Mouse (Mus musculus): ENCODE results near the gene Atrip. TPM values are rescaled to one million over a fixed set of nuclear protein-coding genes. Genes with fewer than 3 reads are reported as not detected.

Atrip gene
- total RNA-seq, 2 experiments from 2014 or later, result 28.0 to 28.3 TPM

- Histone ChIP-seq H3K4me3 (no peak overlapping the region), H3K27ac (no peak overlapping the region)
- intact Hi-C loops (cut with DNase I), result no loop called here
- no peak for TF ChIP-seq CTCF (IDR thresholded peaks at IDR 0.05)
- DNase-seq (ENCODE audit: extremely low spot score in 1 of 2, low spot score in 2 of 2), result no peak
Observed at GRCm38 (mm10) chr9:109110240-109110639, 36.3 kb upstream of the Atrip start.

GRCm38 (mm10) chr9:109107341-109107740 lies 33.4 kb upstream of the Atrip start:
- no peak for TF ChIP-seq CTCF (IDR thresholded peaks at IDR 0.05)
- intact Hi-C loops (cut with DNase I), result no loop called here

GRCm38 (mm10) chr9:109105648-109106047 lies 31.7 kb upstream of the Atrip start:
- DNase-seq (ENCODE audit: extremely low spot score in 1 of 2, low spot score in 2 of 2), result no peak
- Histone ChIP-seq H3K4me3 (no peak overlapping the region), H3K27ac (no peak overlapping the region)
- TF ChIP-seq CTCF (IDR thresholded peaks at IDR 0.05), result no peak
- intact Hi-C loops (cut with DNase I), result no loop called here

More at GRCm38 (mm10) chr9:109107341-109107740, 33.4 kb upstream of the Atrip start:
- no peak for DNase-seq (ENCODE audit: extremely low spot score in 1 of 2, low spot score in 2 of 2)
- H3K27ac ChIP-seq, result no peak overlapping the region
- H3K4me3 ChIP-seq, result no peak overlapping the region

GRCm38 (mm10) chr9:109105011-109105410 lies 31.1 kb upstream of the Atrip start:
- Histone ChIP-seq H3K4me3 (no peak overlapping the region), H3K27ac (no peak overlapping the region)
- DNase-seq (ENCODE audit: extremely low spot score in 1 of 2, low spot score in 2 of 2), result peak; percentile 30 to 45
- intact Hi-C loops (cut with DNase I), result no loop called here
- no peak for TF ChIP-seq CTCF (IDR thresholded peaks at IDR 0.05)

- intact Hi-C loops (cut with DNase I), result no loop called here
- no peak for DNase-seq (ENCODE audit: extremely low spot score in 1 of 2, low spot score in 2 of 2)
- TF ChIP-seq CTCF (IDR thresholded peaks at IDR 0.05), result no peak
- H3K4me3 ChIP-seq, result no peak overlapping the region
- H3K27ac ChIP-seq, result no peak overlapping the region
Observed at GRCm38 (mm10) chr9:109104083-109104482, 30.2 kb upstream of the Atrip start.

- no peak for DNase-seq (ENCODE audit: extremely low spot score in 1 of 2, low spot score in 2 of 2)
- no peak overlapping the region for H3K4me3 ChIP-seq
- no peak for TF ChIP-seq CTCF (IDR thresholded peaks at IDR 0.05)
- intact Hi-C loops (cut with DNase I), result no loop called here
- H3K27ac ChIP-seq, result no peak overlapping the region
Observed at GRCm38 (mm10) chr9:109103250-109103649, 29.3 kb upstream of the Atrip start.

GRCm38 (mm10) chr9:109102541-109102940 lies 28.6 kb upstream of the Atrip start:
- intact Hi-C loops (cut with DNase I), result no loop called here
- no peak for TF ChIP-seq CTCF (IDR thresholded peaks at IDR 0.05)
- H3K4me3 ChIP-seq, result no peak overlapping the region
- H3K27ac ChIP-seq, result no peak overlapping the region
- DNase-seq (ENCODE audit: extremely low spot score in 1 of 2, low spot score in 2 of 2), result no peak

GRCm38 (mm10) chr9:109101933-109102445 lies 28.1 kb upstream of the Atrip start:
- no peak for TF ChIP-seq CTCF (IDR thresholded peaks at IDR 0.05)
- H3K4me3 ChIP-seq, result no peak overlapping the region
- intact Hi-C loops (cut with DNase I), result no loop called here
- no peak for DNase-seq (ENCODE audit: extremely low spot score in 1 of 2, low spot score in 2 of 2)
- no peak overlapping the region for H3K27ac ChIP-seq

GRCm38 (mm10) chr9:109100307-109100928 lies 26.5 kb upstream of the Atrip start:
- intact Hi-C loops (cut with DNase I), result no loop called here
- H3K27ac ChIP-seq, result no peak overlapping the region
- H3K4me3 ChIP-seq, result no peak overlapping the region
- no peak for TF ChIP-seq CTCF (IDR thresholded peaks at IDR 0.05)
- DNase-seq (ENCODE audit: extremely low spot score in 1 of 2, low spot score in 2 of 2), result no peak

GRCm38 (mm10) chr9:109098969-109099368 lies 25.0 kb upstream of the Atrip start:
- no peak for TF ChIP-seq CTCF (IDR thresholded peaks at IDR 0.05)
- Histone ChIP-seq H3K27ac (peak overlapping the region; percentile 58), H3K4me3 (no peak overlapping the region)
- peak in 1 of 2 experiments; percentile 51 for DNase-seq (ENCODE audit: extremely low spot score in 1 of 2, low spot score in 2 of 2)
- intact Hi-C loops (cut with DNase I), result no loop called here

GRCm38 (mm10) chr9:109098366-109098765 lies 24.4 kb upstream of the Atrip start:
- peak overlapping the region; percentile 16; the same call in 1 of the 2 replicates for H3K4me3 ChIP-seq
- peak overlapping the region; percentile 58 for H3K27ac ChIP-seq
- intact Hi-C loops (cut with DNase I), result no loop called here

GRCm38 (mm10) chr9:109097831-109098230 lies 23.9 kb upstream of the Atrip start:
- Histone ChIP-seq H3K27ac (peak overlapping the region; percentile 58), H3K4me3 (peak overlapping the region; percentile 16; the same call in 1 of the 2 replicates)
- peak; percentile 36 to 71 for DNase-seq (ENCODE audit: extremely low spot score in 1 of 2, low spot score in 2 of 2)
- intact Hi-C loops (cut with DNase I), result no loop called here
- TF ChIP-seq CTCF (IDR thresholded peaks at IDR 0.05), result no peak

More at GRCm38 (mm10) chr9:109098366-109098765, 24.4 kb upstream of the Atrip start:
- no peak for DNase-seq (ENCODE audit: extremely low spot score in 1 of 2, low spot score in 2 of 2)
- TF ChIP-seq CTCF (IDR thresholded peaks at IDR 0.05), result no peak

GRCm38 (mm10) chr9:109097291-109097690 lies 23.4 kb upstream of the Atrip start:
- TF ChIP-seq CTCF (IDR thresholded peaks at IDR 0.05), result no peak
- intact Hi-C loops (cut with DNase I), result no loop called here
- Histone ChIP-seq H3K4me3 (peak overlapping the region; percentile 75; the same call in 1 of the 2 replicates), H3K27ac (peak overlapping the region; percentile 92)
- no peak for DNase-seq (ENCODE audit: extremely low spot score in 1 of 2, low spot score in 2 of 2)

All from left cerebral cortex, adult 2 months (tissue).